Mouse (Mus musculus): ENCODE data around the gene Slc2a4. TPM values are rescaled to one million over a fixed set of nuclear protein-coding genes. Genes with fewer than 3 reads are reported as not detected.

Gene Slc2a4
- polyA plus RNA-seq (2015; fragmentation: Nextera tagmentation; extraction: Ambion mirVana), result 38.3 and 39.1 TPM in 2 replicates

- peak within 1 kb of the TSS; percentile 87 for H3K27ac ChIP-seq (ENCODE audit: low read length)
- peak within 1 kb of the TSS; percentile 77 for H3K4me2 ChIP-seq (ENCODE audit: low read depth, low read length)
- peak within 1 kb of the TSS; percentile 65 for H3K4me3 ChIP-seq (replicated peaks; ENCODE audit: low read length)
- H3K9me3 ChIP-seq (replicated peaks; ENCODE audit: control insufficient read depth, low read length), result no peaks in the 10 kb centered on the region
- WGBS, result under 1% methylated on average over 34 of the region's 34 CpGs
- ATAC-seq (ENCODE audit: insufficient read depth, low FRiP score), result peak; percentile 94
- H3K27me3 ChIP-seq (ENCODE audit: control insufficient read depth, insufficient read depth, low read length), result no peaks in the 10 kb centered on the region
- H3K9ac ChIP-seq (ENCODE audit: low read length), result peak within 1 kb of the TSS; percentile 68
- peaks cover 26% of the 10 kb centered on the region for H3K4me1 ChIP-seq (ENCODE audit: control insufficient read depth, insufficient read depth, low read length)
- H3K36me3 ChIP-seq (ENCODE audit: control insufficient read depth, insufficient read depth, low read length), result 0 out of 2 replicates have a peak, but pooled peaks cover 8% of the 10 kb centered on the region
These were observed at the start of gene Slc2a4 for GRCm38 (mm10) chr11:69948066-69948762. Gene Slc2a4, minus strand, starts transcription at chr11:69948188.

- H3K4me1 ChIP-seq (ENCODE audit: control insufficient read depth, insufficient read depth, low read length), result peaks cover 35% of the 10 kb centered on the region
- H3K9me3 ChIP-seq (replicated peaks; ENCODE audit: control insufficient read depth, low read length), result no peaks in the 10 kb centered on the region
- H3K27me3 ChIP-seq (ENCODE audit: control insufficient read depth, insufficient read depth, low read length), result no peaks in the 10 kb centered on the region
- peak; percentile 62 for ATAC-seq (ENCODE audit: insufficient read depth, low FRiP score)
- H3K27ac ChIP-seq (ENCODE audit: low read length), result peak overlapping the region; percentile 99
- H3K9ac ChIP-seq (ENCODE audit: low read length), result peak overlapping the region; percentile 89
- peak overlapping the region; percentile 58 for H3K4me2 ChIP-seq (ENCODE audit: low read depth, low read length)
- under 1% methylated on average over 43 of the region's 44 CpGs for WGBS
- H3K36me3 ChIP-seq (ENCODE audit: control insufficient read depth, insufficient read depth, low read length), result peaks cover 16% of the 10 kb centered on the region
- H3K4me3 ChIP-seq (replicated peaks; ENCODE audit: low read length), result peak overlapping the region; percentile 75
These were observed 49.1 kb upstream of the Slc2a4 start for GRCm38 (mm10) chr11:69997070-69997509.

GRCm38 (mm10) chr11:69996161-69997061 lies 48.4 kb upstream of the Slc2a4 start:
- H3K4me1 ChIP-seq (ENCODE audit: control insufficient read depth, insufficient read depth, low read length), result peaks cover 28% of the 10 kb centered on the region
- peak overlapping the region; percentile 89 for H3K9ac ChIP-seq (ENCODE audit: low read length)
- H3K27me3 ChIP-seq (ENCODE audit: control insufficient read depth, insufficient read depth, low read length), result no peaks in the 10 kb centered on the region
- WGBS, result under 1% methylated on average over 59 of the region's 66 CpGs
- peak; percentile 6; the same call in 1 of the 2 replicates for ATAC-seq (ENCODE audit: insufficient read depth, low FRiP score)
- H3K27ac ChIP-seq (ENCODE audit: low read length), result peak overlapping the region; percentile 99
- H3K4me2 ChIP-seq (ENCODE audit: low read depth, low read length), result peak overlapping the region; percentile 58
- H3K4me3 ChIP-seq (replicated peaks; ENCODE audit: low read length), result peak overlapping the region; percentile 75
- no peaks in the 10 kb centered on the region for H3K9me3 ChIP-seq (replicated peaks; ENCODE audit: control insufficient read depth, low read length)
- peaks cover 16% of the 10 kb centered on the region for H3K36me3 ChIP-seq (ENCODE audit: control insufficient read depth, insufficient read depth, low read length)

- Histone ChIP-seq H3K4me1 (ENCODE audit: control insufficient read depth, insufficient read depth, low read length) (peaks cover 27% of the 10 kb centered on the region), H3K4me3 (replicated peaks; ENCODE audit: low read length) (peak within 1 kb of the TSS; percentile 75), H3K27ac (ENCODE audit: low read length) (peak within 1 kb of the TSS; percentile 99), H3K9me3 (replicated peaks; ENCODE audit: control insufficient read depth, low read length) (no peaks in the 10 kb centered on the region), H3K9ac (ENCODE audit: low read length) (peak within 1 kb of the TSS; percentile 89), H3K4me2 (ENCODE audit: low read depth, low read length) (peak within 1 kb of the TSS; percentile 58), H3K36me3 (ENCODE audit: control insufficient read depth, insufficient read depth, low read length) (peaks cover 16% of the 10 kb centered on the region), H3K27me3 (ENCODE audit: control insufficient read depth, insufficient read depth, low read length) (no peaks in the 10 kb centered on the region)
- peak; percentile 86 for ATAC-seq (ENCODE audit: insufficient read depth, low FRiP score)
- WGBS, result under 1% methylated on average over 36 of the region's 36 CpGs
These were observed 47.5 kb upstream of the Slc2a4 start, which contains the start of gene Phf23 for GRCm38 (mm10) chr11:69995391-69995960. Gene Phf23, plus strand, starts transcription at chr11:69995777.

- no peak overlapping the region for H3K27ac ChIP-seq (ENCODE audit: low read length)
These were observed 46.6 kb upstream of the Slc2a4 start for GRCm38 (mm10) chr11:69994401-69995090.

GRCm38 (mm10) chr11:69992932-69993331 lies 44.9 kb upstream of the Slc2a4 start:
- H3K4me2 ChIP-seq (ENCODE audit: low read depth, low read length), result peak overlapping the region; percentile 73
- H3K27ac ChIP-seq (ENCODE audit: low read length), result no peak overlapping the region
- peak overlapping the region; percentile 98 for H3K9ac ChIP-seq (ENCODE audit: low read length)
- peaks cover 27% of the 10 kb centered on the region for H3K4me1 ChIP-seq (ENCODE audit: control insufficient read depth, insufficient read depth, low read length)
- ATAC-seq (ENCODE audit: insufficient read depth, low FRiP score), result no peak
- no peaks in the 10 kb centered on the region for H3K9me3 ChIP-seq (replicated peaks; ENCODE audit: control insufficient read depth, low read length)
- WGBS, result 85% methylated on average over 3 of the region's 3 CpGs
- H3K36me3 ChIP-seq (ENCODE audit: control insufficient read depth, insufficient read depth, low read length), result peaks cover 26% of the 10 kb centered on the region
- H3K4me3 ChIP-seq (replicated peaks; ENCODE audit: low read length), result peak overlapping the region; percentile 96; the same call in 1 of the 2 replicates
- H3K27me3 ChIP-seq (ENCODE audit: control insufficient read depth, insufficient read depth, low read length), result no peaks in the 10 kb centered on the region

More at GRCm38 (mm10) chr11:69994401-69995090, 46.6 kb upstream of the Slc2a4 start:
- Histone ChIP-seq H3K9ac (ENCODE audit: low read length) (no peak overlapping the region), H3K27me3 (ENCODE audit: control insufficient read depth, insufficient read depth, low read length) (no peaks in the 10 kb centered on the region), H3K9me3 (replicated peaks; ENCODE audit: control insufficient read depth, low read length) (no peaks in the 10 kb centered on the region), H3K4me2 (ENCODE audit: low read depth, low read length) (peak overlapping the region; percentile 45), H3K4me3 (replicated peaks; ENCODE audit: low read length) (peak overlapping the region; percentile 75), H3K36me3 (ENCODE audit: control insufficient read depth, insufficient read depth, low read length) (peaks cover 17% of the 10 kb centered on the region), H3K4me1 (ENCODE audit: control insufficient read depth, insufficient read depth, low read length) (peaks cover 28% of the 10 kb centered on the region)
- WGBS, result 77% methylated on average over 11 of the region's 11 CpGs
- no peak for ATAC-seq (ENCODE audit: insufficient read depth, low FRiP score)

GRCm38 (mm10) chr11:69992396-69992795 lies 44.4 kb upstream of the Slc2a4 start:
- ATAC-seq (ENCODE audit: insufficient read depth, low FRiP score), result no peak
- Histone ChIP-seq H3K9me3 (replicated peaks; ENCODE audit: control insufficient read depth, low read length) (no peaks in the 10 kb centered on the region), H3K27ac (ENCODE audit: low read length) (no peak overlapping the region), H3K9ac (ENCODE audit: low read length) (peak overlapping the region; percentile 98), H3K4me2 (ENCODE audit: low read depth, low read length) (peak overlapping the region; percentile 73), H3K4me3 (replicated peaks; ENCODE audit: low read length) (peak overlapping the region; percentile 96), H3K36me3 (ENCODE audit: control insufficient read depth, insufficient read depth, low read length) (peaks cover 26% of the 10 kb centered on the region), H3K4me1 (ENCODE audit: control insufficient read depth, insufficient read depth, low read length) (peaks cover 24% of the 10 kb centered on the region), H3K27me3 (ENCODE audit: control insufficient read depth, insufficient read depth, low read length) (no peaks in the 10 kb centered on the region)
- 74% methylated on average over 10 of the region's 10 CpGs for WGBS

GRCm38 (mm10) chr11:69991711-69992110 lies 43.7 kb upstream of the Slc2a4 start:
- H3K4me2 ChIP-seq (ENCODE audit: low read depth, low read length), result peak overlapping the region; percentile 73
- ATAC-seq (ENCODE audit: insufficient read depth, low FRiP score), result no peak
- peak overlapping the region; percentile 96 for H3K4me3 ChIP-seq (replicated peaks; ENCODE audit: low read length)
- H3K9ac ChIP-seq (ENCODE audit: low read length), result peak overlapping the region; percentile 98
- H3K36me3 ChIP-seq (ENCODE audit: control insufficient read depth, insufficient read depth, low read length), result peaks cover 28% of the 10 kb centered on the region
- H3K27ac ChIP-seq (ENCODE audit: low read length), result peak overlapping the region; percentile 96
- H3K9me3 ChIP-seq (replicated peaks; ENCODE audit: control insufficient read depth, low read length), result no peaks in the 10 kb centered on the region
- WGBS, result under 1% methylated on average over 15 of the region's 15 CpGs
- peaks cover 24% of the 10 kb centered on the region for H3K4me1 ChIP-seq (ENCODE audit: control insufficient read depth, insufficient read depth, low read length)
- H3K27me3 ChIP-seq (ENCODE audit: control insufficient read depth, insufficient read depth, low read length), result no peaks in the 10 kb centered on the region
